Mouse (Mus musculus): ENCODE results near the gene F830045P16Rik.

Gene F830045P16Rik

GRCm38 (mm10) chr2:129536377-129536776, at the start of gene F830045P16Rik:
TSS of gene F830045P16Rik (minus strand) at chr2:129536602.
- DNase-seq (ENCODE audit: low spot score in 2 of 2) = no peak

- DNase-seq (ENCODE audit: low spot score in 2 of 2) = no peak
Observed at GRCm38 (mm10) chr2:129585904-129586514, 49.6 kb upstream of the F830045P16Rik start.

- DNase-seq (ENCODE audit: low spot score in 2 of 2) = no peak
Observed at GRCm38 (mm10) chr2:129584905-129585304, 48.5 kb upstream of the F830045P16Rik start.

GRCm38 (mm10) chr2:129582261-129582660, 45.9 kb upstream of the F830045P16Rik start:
- no peak for DNase-seq (ENCODE audit: low spot score in 2 of 2)

GRCm38 (mm10) chr2:129581826-129582225, 45.4 kb upstream of the F830045P16Rik start:
- DNase-seq (ENCODE audit: low spot score in 2 of 2) = no peak

- DNase-seq (ENCODE audit: low spot score in 2 of 2) = peak; percentile 82 to 83
Observed at GRCm38 (mm10) chr2:129580656-129581055, 44.3 kb upstream of the F830045P16Rik start.

GRCm38 (mm10) chr2:129576611-129577447, 40.4 kb upstream of the F830045P16Rik start:
- DNase-seq (ENCODE audit: low spot score in 2 of 2) = peak in 1 of 2 experiments; percentile 64

GRCm38 (mm10) chr2:129575113-129575512, 38.7 kb upstream of the F830045P16Rik start:
- no peak for DNase-seq (ENCODE audit: low spot score in 2 of 2)

GRCm38 (mm10) chr2:129574395-129575046, 38.1 kb upstream of the F830045P16Rik start:
- peak; percentile 77 to 83 for DNase-seq (ENCODE audit: low spot score in 2 of 2)

GRCm38 (mm10) chr2:129573701-129574273, 37.4 kb upstream of the F830045P16Rik start:
- DNase-seq (ENCODE audit: low spot score in 2 of 2) = no peak

- DNase-seq (ENCODE audit: low spot score in 2 of 2) = peak in 1 of 2 experiments; percentile 40
Observed at GRCm38 (mm10) chr2:129569556-129569955, 33.2 kb upstream of the F830045P16Rik start.

- peak in 1 of 2 experiments; percentile 63 for DNase-seq (ENCODE audit: low spot score in 2 of 2)
Observed at GRCm38 (mm10) chr2:129569120-129569519, 32.7 kb upstream of the F830045P16Rik start.

- peak in 1 of 2 experiments; percentile 51 for DNase-seq (ENCODE audit: low spot score in 2 of 2)
Observed at GRCm38 (mm10) chr2:129563944-129564709, 27.7 kb upstream of the F830045P16Rik start.

GRCm38 (mm10) chr2:129561796-129562195, 25.4 kb upstream of the F830045P16Rik start:
- peak; percentile 47 to 49 for DNase-seq (ENCODE audit: low spot score in 2 of 2)

GRCm38 (mm10) chr2:129558875-129559219, 22.4 kb upstream of the F830045P16Rik start:
- no peak for DNase-seq (ENCODE audit: low spot score in 2 of 2)

- DNase-seq (ENCODE audit: low spot score in 2 of 2) = no peak
Observed at GRCm38 (mm10) chr2:129558008-129558874, 21.8 kb upstream of the F830045P16Rik start.

GRCm38 (mm10) chr2:129556081-129556480, 19.7 kb upstream of the F830045P16Rik start:
- DNase-seq (ENCODE audit: low spot score in 2 of 2) = no peak

- no peak for DNase-seq (ENCODE audit: low spot score in 2 of 2)
Observed at GRCm38 (mm10) chr2:129550781-129551180, 14.4 kb upstream of the F830045P16Rik start.

- no peak for DNase-seq (ENCODE audit: low spot score in 2 of 2)
Observed at GRCm38 (mm10) chr2:129549537-129550135, 13.2 kb upstream of the F830045P16Rik start.

- no peak for DNase-seq (ENCODE audit: low spot score in 2 of 2)
Observed at GRCm38 (mm10) chr2:129546772-129547171, 10.4 kb upstream of the F830045P16Rik start.
